Mouse (Mus musculus): ENCODE measurements around the gene Gm17949. TPM values are rescaled to one million over a fixed set of nuclear protein-coding genes. Genes with fewer than 3 reads are reported as not detected.

Gene Gm17949
- total and polyA plus RNA-seq, 2 experiments from 2014 or later, result 0.45 TPM; not detected in 1

- H3K36me3 ChIP-seq (replicated peaks; ENCODE audit: control insufficient read depth, insufficient read depth, low read length), result peaks cover 36% of the 10 kb centered on the region
- no peak overlapping the region for H3K4me2 ChIP-seq (ENCODE audit: low read depth, low read length)
- H3K9me3 ChIP-seq (replicated peaks; ENCODE audit: control insufficient read depth, low read length), result no peaks in the 10 kb centered on the region
- WGBS, result 75% methylated on average over 2 of the region's 2 CpGs
- no peak for TF ChIP-seq EP300 (IDR thresholded peaks at IDR 0.05; ENCODE audit: low read depth)
- H3K4me1 ChIP-seq (ENCODE audit: control insufficient read depth, insufficient read depth), result no peaks in the 10 kb centered on the region
- H3K27me3 ChIP-seq (ENCODE audit: control insufficient read depth, insufficient read depth, low read length), result no peaks in the 10 kb centered on the region
- H3K9ac ChIP-seq (replicated peaks; ENCODE audit: low read depth, low read length), result no peak overlapping the region
- DNase-seq (ENCODE audit: low spot score), result no peak
- H3K4me3 ChIP-seq (ENCODE audit: low read depth, low read length), result no peak overlapping the region
- H3K27ac ChIP-seq (ENCODE audit: low read depth), result no peak overlapping the region
- ATAC-seq (ENCODE audit: insufficient read depth, low read depth), result no peak
Measured at GRCm38 (mm10) chr17:57019693-57020092, 8.4 kb downstream of the Gm17949 start.

- WGBS, result 83% methylated on average over 5 of the region's 5 CpGs
- TF ChIP-seq CTCF (IDR thresholded peaks at IDR 0.05; ENCODE audit: low read depth) (no peak), EP300 (IDR thresholded peaks at IDR 0.05; ENCODE audit: low read depth) (no peak)
- DNase-seq (ENCODE audit: low spot score) (no peak), ATAC-seq (ENCODE audit: insufficient read depth, low read depth) (no peak)
- Histone ChIP-seq H3K9ac (replicated peaks; ENCODE audit: low read depth, low read length) (no peak overlapping the region), H3K27ac (ENCODE audit: low read depth) (no peak overlapping the region), H3K4me3 (ENCODE audit: low read depth, low read length) (no peak overlapping the region), H3K4me2 (ENCODE audit: low read depth, low read length) (no peak overlapping the region), H3K27me3 (ENCODE audit: control insufficient read depth, insufficient read depth, low read length) (no peaks in the 10 kb centered on the region), H3K36me3 (replicated peaks; ENCODE audit: control insufficient read depth, insufficient read depth, low read length) (peaks cover 48% of the 10 kb centered on the region), H3K9me3 (replicated peaks; ENCODE audit: control insufficient read depth, low read length) (no peaks in the 10 kb centered on the region), H3K4me1 (ENCODE audit: control insufficient read depth, insufficient read depth) (no peaks in the 10 kb centered on the region)
Measured at GRCm38 (mm10) chr17:57020960-57021359, 9.7 kb downstream of the Gm17949 start.

GRCm38 (mm10) chr17:57027471-57027870 is 16.2 kb downstream of the Gm17949 start:
- no peak overlapping the region for H3K27ac ChIP-seq (ENCODE audit: low read depth)
- no peak overlapping the region for H3K4me2 ChIP-seq (ENCODE audit: low read depth, low read length)
- no peak overlapping the region for H3K4me3 ChIP-seq (ENCODE audit: low read depth, low read length)
- peaks cover 18% of the 10 kb centered on the region for H3K4me1 ChIP-seq (ENCODE audit: control insufficient read depth, insufficient read depth)
- WGBS, result 88% methylated on average over 4 of the region's 4 CpGs
- H3K9me3 ChIP-seq (replicated peaks; ENCODE audit: control insufficient read depth, low read length), result no peaks in the 10 kb centered on the region
- no peak overlapping the region for H3K9ac ChIP-seq (replicated peaks; ENCODE audit: low read depth, low read length)
- TF ChIP-seq CTCF (IDR thresholded peaks at IDR 0.05; ENCODE audit: low read depth), result no peak
- no peak for TF ChIP-seq EP300 (IDR thresholded peaks at IDR 0.05; ENCODE audit: low read depth)
- peaks cover 62% of the 10 kb centered on the region for H3K36me3 ChIP-seq (replicated peaks; ENCODE audit: control insufficient read depth, insufficient read depth, low read length)
- DNase-seq (ENCODE audit: low spot score), result no peak
- H3K27me3 ChIP-seq (ENCODE audit: control insufficient read depth, insufficient read depth, low read length), result no peaks in the 10 kb centered on the region
- no peak for ATAC-seq (ENCODE audit: insufficient read depth, low read depth)

DNA sequence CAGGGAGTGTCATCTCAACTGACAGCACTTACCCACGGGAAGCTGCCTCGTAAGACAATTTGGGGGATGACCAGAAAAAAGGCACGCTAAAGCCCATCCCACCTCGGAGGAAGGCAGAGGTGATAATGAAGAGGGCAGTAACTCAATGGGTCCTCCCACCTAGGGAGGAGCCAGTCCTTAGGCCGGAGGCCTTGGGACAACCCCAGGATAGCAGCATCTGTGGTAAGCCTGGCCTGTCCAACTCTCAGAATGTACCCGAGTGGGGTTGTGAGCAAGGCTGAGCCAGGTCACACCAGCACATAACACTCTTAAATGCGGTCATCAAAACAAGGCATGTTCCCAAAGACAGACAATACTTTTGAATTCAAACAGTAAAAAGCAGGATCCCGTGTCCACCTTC is 18.4 kb downstream of the Gm17949 start:
- TF ChIP-seq CTCF (IDR thresholded peaks at IDR 0.05; ENCODE audit: low read depth) (no peak), EP300 (IDR thresholded peaks at IDR 0.05; ENCODE audit: low read depth) (no peak)
- H3K9ac ChIP-seq (replicated peaks; ENCODE audit: low read depth, low read length), result peak overlapping the region; percentile 100; the same call in 1 of the 2 replicates
- WGBS, result 23% methylated on average over 8 of the region's 8 CpGs
- peaks cover 40% of the 10 kb centered on the region for H3K36me3 ChIP-seq (replicated peaks; ENCODE audit: control insufficient read depth, insufficient read depth, low read length)
- H3K27me3 ChIP-seq (ENCODE audit: control insufficient read depth, insufficient read depth, low read length), result no peaks in the 10 kb centered on the region
- no peak overlapping the region; the same call in 1 of the 2 replicates for H3K27ac ChIP-seq (ENCODE audit: low read depth)
- H3K9me3 ChIP-seq (replicated peaks; ENCODE audit: control insufficient read depth, low read length), result no peaks in the 10 kb centered on the region
- ATAC-seq (ENCODE audit: insufficient read depth, low read depth) (no peak), DNase-seq (ENCODE audit: low spot score) (peak; percentile 16)
- peaks cover 19% of the 10 kb centered on the region for H3K4me1 ChIP-seq (ENCODE audit: control insufficient read depth, insufficient read depth)
- peak overlapping the region; percentile 86 for H3K4me3 ChIP-seq (ENCODE audit: low read depth, low read length)
- H3K4me2 ChIP-seq (ENCODE audit: low read depth, low read length), result peak overlapping the region; percentile 94

- Histone ChIP-seq H3K36me3 (replicated peaks; ENCODE audit: control insufficient read depth, insufficient read depth, low read length) (peaks cover 26% of the 10 kb centered on the region), H3K4me2 (ENCODE audit: low read depth, low read length) (peak within 1 kb of the TSS; percentile 94), H3K9me3 (replicated peaks; ENCODE audit: control insufficient read depth, low read length) (no peaks in the 10 kb centered on the region), H3K4me3 (ENCODE audit: low read depth, low read length) (peak within 1 kb of the TSS; percentile 86), H3K4me1 (ENCODE audit: control insufficient read depth, insufficient read depth) (peaks cover 19% of the 10 kb centered on the region), H3K27ac (ENCODE audit: low read depth) (peak within 1 kb of the TSS; percentile 94), H3K9ac (replicated peaks; ENCODE audit: low read depth, low read length) (peak within 1 kb of the TSS; percentile 100), H3K27me3 (ENCODE audit: control insufficient read depth, insufficient read depth, low read length) (no peaks in the 10 kb centered on the region)
- under 1% methylated on average over 68 of the region's 99 CpGs for WGBS
- TF ChIP-seq CTCF (IDR thresholded peaks at IDR 0.05; ENCODE audit: low read depth), result no peak
- TF ChIP-seq EP300 (IDR thresholded peaks at IDR 0.05; ENCODE audit: low read depth), result no peak
- DNase-seq (ENCODE audit: low spot score) (peak; percentile 12), ATAC-seq (ENCODE audit: insufficient read depth, low read depth) (no peak)
Measured at GRCm38 (mm10) chr17:57030931-57031660, 19.8 kb downstream of the Gm17949 start, which contains the start of gene Khsrp. Gene Khsrp (minus strand): TSS chr17:57031522.

Measured in heart, postnatal 0 days (tissue).